Mouse (Mus musculus) erythroblast, adult 5-6 weeks (primary cell): ENCODE data around the gene Tmem167b. TPM values are rescaled to one million over a fixed set of nuclear protein-coding genes. Genes with fewer than 3 reads are reported as not detected.
A peak's percentile ranks its signal among the peaks of the same experiment; 100 is the strongest.
"Not testable (repeated sequence)": the region's sequence is repeated elsewhere in the genome, so short reads cannot be mapped to it uniquely, and the experiment has no call there.

Experiments used
- ATAC-seq: replicated peaks from 2 replicates; pipeline ENCODE4 v1.8.0; 2016; ENCODE audit warnings: moderate number of reproducible peaks, mild to moderate bottlenecking, moderate TSS enrichment, inconsistent platforms; ENCODE audit not compliant: poor library complexity, low FRiP score, severe bottlenecking
- total RNA-seq, 2 experiments: library from RNA; stranded (forward) in 1 of 2; stranded (reverse) in 1 of 2; fragments of 150-400 nt in 1 of 2; fragments of 200-764, 138-1000 nt in 1 of 2; gene quantifications; 2 replicates each; pipeline versions ENCODE4 v1.2.3 to v1.2.4; 2015 to 2017; ENCODE audit warnings: low replicate concordance in 2 of 2

Gene Tmem167b
- 3.8 and 4.8 TPM in 2 replicates for total RNA-seq (2015; ENCODE audit: low replicate concordance)
- total RNA-seq (2017; ENCODE audit: low replicate concordance) = 18.3 and 21.7 TPM in 2 replicates

- ATAC-seq = peak; percentile 90
These were observed at the start of gene Tmem167b for GRCm38 (mm10) chr3:108562133-108562730. Tmem167b (minus strand) TSS chr3:108562466.

DNA sequence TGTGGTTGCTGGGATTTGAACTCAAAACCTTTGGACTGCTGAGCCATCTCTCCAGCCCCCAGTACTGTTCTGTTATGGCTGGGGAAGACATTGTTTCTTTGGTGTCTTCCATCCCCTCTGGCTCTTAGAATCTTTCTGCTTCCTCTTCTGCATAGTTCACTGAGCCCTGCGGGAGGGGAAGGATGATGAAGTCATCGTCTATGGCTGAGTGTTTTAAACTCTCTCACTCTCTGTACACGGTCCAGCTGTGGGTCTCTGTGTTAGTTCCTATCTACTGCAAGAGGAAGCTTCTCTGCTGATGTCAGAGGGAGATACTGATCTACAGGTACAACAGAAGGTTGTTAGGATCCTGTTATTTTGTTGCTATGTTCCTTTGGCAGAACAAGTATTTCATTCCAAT is 46.6 kb upstream of the Tmem167b start:
- ATAC-seq = no peak

- peak; percentile 54 for ATAC-seq
These were observed 29.6 kb upstream of the Tmem167b start for GRCm38 (mm10) chr3:108591530-108592522.

DNA sequence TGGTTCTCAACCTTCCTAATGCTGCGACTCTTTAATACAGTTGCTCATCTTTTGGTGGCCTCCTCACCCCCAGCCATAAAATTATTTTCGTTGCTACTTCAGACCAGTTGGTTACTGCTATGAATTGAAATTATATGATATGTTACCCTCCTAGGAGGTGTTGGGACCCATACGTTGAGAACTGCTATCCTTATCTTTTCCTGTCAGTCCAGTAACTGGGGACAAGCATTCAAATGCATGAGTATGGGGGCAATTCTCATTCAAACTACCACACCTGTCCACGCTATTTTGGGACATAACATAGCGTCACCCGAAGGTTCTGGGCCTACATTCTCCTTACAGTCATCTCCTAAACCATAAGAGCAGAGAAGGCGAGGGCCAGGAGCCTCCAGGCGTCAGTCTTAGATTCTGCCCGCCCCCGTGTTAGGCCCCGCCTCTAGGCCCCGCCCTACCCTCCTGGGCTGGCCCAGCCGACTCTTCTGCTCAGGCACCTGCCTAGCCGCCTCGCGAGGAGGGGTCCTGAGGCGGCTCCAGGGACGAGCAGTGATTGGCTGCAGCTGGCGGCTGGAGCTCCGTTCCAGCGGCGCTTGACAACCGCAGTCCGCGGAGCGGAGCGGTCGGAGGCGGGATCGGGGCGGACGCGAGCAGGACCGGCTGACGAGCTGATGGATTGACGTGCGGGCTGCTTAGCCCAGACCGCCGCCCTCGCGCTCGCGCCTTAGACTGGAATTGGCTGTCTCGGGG is 28.7 kb upstream of the Tmem167b start, which contains the start of gene Wdr47:
Gene Wdr47 (plus strand): TSS at position 494 of the 744 bp plus-strand sequence.
- peak; percentile 98 for ATAC-seq

DNA sequence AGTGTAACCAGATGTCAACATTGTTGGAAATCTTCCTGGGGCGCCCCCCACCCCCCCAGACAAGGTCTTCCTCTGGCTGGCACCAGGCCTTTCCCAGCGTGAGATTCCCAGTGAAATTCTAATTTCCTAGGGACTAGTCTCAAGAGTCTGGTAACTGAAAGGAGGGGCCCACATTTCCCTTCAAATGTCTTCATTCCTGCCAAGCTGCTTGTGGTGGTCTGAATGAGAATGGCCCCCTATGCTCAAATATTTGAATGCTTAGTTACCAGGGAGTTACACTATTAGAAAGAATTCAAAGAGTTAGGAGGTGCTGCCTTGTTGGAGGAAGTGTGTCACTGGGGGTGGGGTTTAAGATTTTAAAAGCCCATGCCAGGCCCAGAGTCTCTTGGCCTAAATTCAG is 26.2 kb upstream of the Tmem167b start:
- ATAC-seq = no peak

GRCm38 (mm10) chr3:108584580-108584979 is 22.3 kb upstream of the Tmem167b start:
- no peak for ATAC-seq

DNA sequence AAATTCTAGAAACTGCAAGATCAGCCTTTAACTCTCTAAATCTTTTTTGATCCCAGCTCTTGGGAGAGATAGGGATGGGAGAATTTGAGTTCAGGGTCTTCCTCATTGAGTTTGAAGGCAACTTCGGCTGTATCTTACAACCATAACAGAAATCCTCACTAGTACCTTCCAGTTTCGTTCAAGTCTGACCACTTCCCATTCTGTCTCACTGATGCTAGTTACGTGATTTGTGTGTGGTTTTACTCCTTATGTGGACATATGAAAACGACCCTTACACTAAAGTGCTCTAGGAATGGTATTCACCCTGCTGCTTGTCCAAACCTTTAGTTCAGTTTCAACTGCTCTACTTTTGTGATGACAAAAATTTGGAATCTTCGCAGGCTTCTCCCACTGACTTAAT is 11.8 kb upstream of the Tmem167b start:
- no peak for ATAC-seq

GRCm38 (mm10) chr3:108572309-108573010 is 10.2 kb upstream of the Tmem167b start:
- ATAC-seq = no peak

GRCm38 (mm10) chr3:108571443-108572294 is 9.4 kb upstream of the Tmem167b start, which contains the start of gene Taf13:
Taf13 (plus strand) TSS chr3:108571698.
- ATAC-seq = peak; percentile 97

GRCm38 (mm10) chr3:108570813-108571212 is 8.5 kb upstream of the Tmem167b start:
- ATAC-seq = no peak

GRCm38 (mm10) chr3:108569636-108570035 is 7.4 kb upstream of the Tmem167b start:
- ATAC-seq = not testable (repeated sequence)

- no peak for ATAC-seq
These were observed 6.0 kb upstream of the Tmem167b start for GRCm38 (mm10) chr3:108567990-108568877.

DNA sequence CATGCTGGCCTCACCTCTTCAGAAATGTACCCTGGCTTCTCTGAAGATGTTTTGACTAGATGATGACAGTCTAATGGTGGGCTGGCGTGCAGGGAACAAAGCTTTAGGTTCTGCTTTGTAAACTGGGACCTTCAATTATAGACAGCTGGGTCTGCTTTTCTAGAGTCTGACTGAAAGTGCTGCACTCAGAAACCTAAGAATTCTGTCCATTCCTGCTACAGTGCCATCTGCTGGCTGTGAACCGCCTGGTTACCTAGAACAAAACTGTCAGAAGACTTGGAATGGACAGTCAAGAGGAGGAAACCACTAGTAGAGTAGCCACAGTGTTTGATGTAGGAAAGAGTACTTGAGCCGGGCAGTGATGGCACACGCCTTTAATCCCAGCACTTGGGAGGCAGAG is 1.0 kb upstream of the Tmem167b start:
- ATAC-seq = peak; percentile 65

GRCm38 (mm10) chr3:108562777-108563271 is 558 bp upstream of the Tmem167b start:
- peak; percentile 71 for ATAC-seq

GRCm38 (mm10) chr3:108557888-108558287 is 4.4 kb downstream of the Tmem167b start:
- no peak for ATAC-seq

DNA sequence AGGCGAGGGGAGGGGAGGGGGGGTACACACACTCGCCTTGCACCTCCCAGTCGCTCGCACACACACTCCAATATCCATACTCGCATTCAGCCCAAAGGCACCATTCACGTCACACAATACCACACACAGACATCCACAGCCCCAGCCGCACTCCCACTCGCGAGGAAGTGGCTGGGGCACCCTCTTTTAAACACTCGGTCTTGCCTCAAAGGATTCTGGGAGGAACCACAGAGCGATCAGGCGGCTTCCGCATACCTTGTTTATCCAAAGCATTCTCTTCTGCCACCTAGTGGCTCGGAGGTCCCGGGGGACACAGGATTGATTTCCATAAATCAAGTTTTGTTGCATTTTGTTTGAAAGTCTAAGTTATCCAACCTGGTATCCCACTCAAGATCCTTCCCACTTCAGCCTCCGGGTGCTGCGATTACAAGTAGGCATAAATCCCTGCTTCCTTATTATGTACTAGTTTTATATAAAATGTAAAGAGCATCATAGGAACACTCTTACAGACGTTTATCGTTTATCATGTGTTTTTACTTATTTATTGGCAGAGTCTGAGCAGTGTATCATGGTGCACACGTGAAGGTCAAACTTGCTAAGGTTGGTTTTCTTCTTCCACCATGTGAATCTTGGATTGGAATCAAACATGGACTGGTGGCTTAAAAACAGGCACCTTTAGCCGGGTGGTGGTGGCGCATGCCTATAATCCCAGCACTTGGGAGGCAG is 7.5 kb downstream of the Tmem167b start:
- peak; percentile 97 for ATAC-seq

GRCm38 (mm10) chr3:108554111-108554561 is 8.1 kb downstream of the Tmem167b start:
- ATAC-seq = peak; percentile 31
